Mouse (Mus musculus) MEL (cell line): ENCODE results near the gene Hoxa5.

ENCODE experiments used
- CTCF ChIP-seq, 3 experiments: IDR thresholded peaks in 2 of 3; conservative IDR thresholded peaks in 1 of 3; 2 replicates each; pipeline ENCODE4 v1.5.1; 2011 to 2012; ENCODE audit warnings: low read length in 3 of 3, low read depth in 2 of 3, mild to moderate bottlenecking in 2 of 3, improper control_type of control experiment in 1 of 3, inconsistent platforms in 1 of 3, mixed read lengths in 1 of 3, moderate library complexity in 1 of 3; ENCODE audit not compliant: control insufficient read depth in 1 of 3, insufficient read depth in 1 of 3, poor library complexity in 1 of 3, severe bottlenecking in 1 of 3
- ELF1 ChIP-seq: IDR thresholded peaks from 2 replicates; pipeline ENCODE4 v1.6.1; 2014; ENCODE audit warnings: low read depth, mild to moderate bottlenecking, inconsistent platforms, low read length, improper control_type of control experiment, moderate library complexity
- GATA1 ChIP-seq: IDR thresholded peaks from 2 replicates; pipeline ENCODE4 v1.6.1; 2011; ENCODE audit warnings: low read depth, low read length, improper control_type of control experiment
- MAZ ChIP-seq: IDR thresholded peaks from 2 replicates; pipeline ENCODE4 v1.6.1; 2012; ENCODE audit warnings: low read depth, mild to moderate bottlenecking, inconsistent platforms, low read length, improper control_type of control experiment
- RCOR1 ChIP-seq: IDR thresholded peaks from 2 replicates; pipeline ENCODE4 v1.6.1; 2012; ENCODE audit warnings: low read depth, mild to moderate bottlenecking, inconsistent platforms, low read length, improper control_type of control experiment
- ZC3H11A ChIP-seq: IDR thresholded peaks from 2 replicates; pipeline ENCODE4 v1.6.1; 2012; ENCODE audit warnings: low read depth, mild to moderate bottlenecking, inconsistent platforms, low read length, improper control_type of control experiment

DNA sequence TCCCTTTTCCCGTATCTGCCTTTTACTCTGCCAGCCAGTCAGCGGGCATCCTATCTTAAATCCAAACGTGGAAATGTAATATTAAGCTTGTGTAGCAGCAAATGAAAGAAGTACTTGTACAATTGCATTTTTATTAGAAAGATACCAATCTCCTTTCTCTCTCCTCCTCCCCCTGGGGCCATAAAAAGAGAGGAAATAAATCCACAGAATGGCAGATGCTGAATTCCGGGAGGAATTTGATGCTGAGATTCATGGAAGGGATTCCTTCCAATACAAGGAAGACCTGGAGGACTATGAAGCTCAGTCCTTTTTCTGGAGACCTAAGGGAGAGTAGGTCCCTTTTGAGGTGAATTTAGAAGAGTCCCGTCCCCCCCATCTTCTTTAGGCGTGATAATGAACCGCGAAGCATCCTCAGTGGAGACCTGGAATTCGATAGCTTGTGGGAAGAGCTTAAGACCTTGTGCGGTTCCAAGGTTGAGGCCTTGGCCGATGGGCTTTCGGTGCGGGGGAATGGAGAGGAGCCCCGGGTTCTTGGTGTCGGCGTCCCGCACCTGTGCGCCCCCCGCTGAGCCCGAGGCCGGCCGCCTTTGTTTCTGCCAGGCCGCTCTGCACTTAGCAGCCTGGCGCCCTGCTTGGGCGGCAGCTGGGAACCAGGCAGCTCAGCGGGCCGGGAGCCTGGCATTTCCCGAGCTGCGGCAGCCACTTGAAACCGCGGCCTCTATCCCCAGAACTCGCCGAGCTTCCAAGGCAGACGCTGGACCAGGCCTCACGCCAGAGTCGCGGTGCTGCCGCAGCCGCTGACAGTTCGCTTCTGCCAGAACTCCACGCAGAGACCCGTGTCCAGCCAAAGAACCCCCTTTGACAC, 36.0 kb downstream of the Hoxa5 start:
- no peak for TF ChIP-seq CTCF (IDR thresholded peaks at IDR 0.05 in 2 of 3, conservative IDR thresholded peaks at IDR 0.05 in 1 of 3; ENCODE audit: control insufficient read depth in 1 of 3, insufficient read depth in 1 of 3, low read depth in 2 of 3, low read length in 3 of 3, poor library complexity in 1 of 3, severe bottlenecking in 1 of 3)
- TF ChIP-seq ELF1 = no peak
- no peak for TF ChIP-seq ZC3H11A
- TF ChIP-seq MAZ = no peak
- TF ChIP-seq GATA1 = no peak
- TF ChIP-seq RCOR1 = no peak
